Mouse (Mus musculus): ENCODE measurements at regions not wholly inside any gene's neighbourhood (a gene's known extent, or its start where the extent isn't known, plus 50 kb on each side); places are given as distances from the start of the nearest gene placed in this dataset.

- Histone ChIP-seq H3K4me2 (no peak overlapping the region), H3K27me3 (replicated peaks) (no peaks in the 10 kb centered on the region), H3K4me3 (no peak overlapping the region), H3K4me1 (peaks cover 31% of the 10 kb centered on the region), H3K36me3 (no peaks in the 10 kb centered on the region), H3K27ac (replicated peaks) (no peak overlapping the region), H3K9ac (no peak overlapping the region), H3K9me3 (no peaks in the 10 kb centered on the region)
- ATAC-seq (ENCODE audit: extremely low read depth, insufficient number of reproducible peaks, low FRiP score, low TSS enrichment) = no peak
- WGBS = 80% methylated on average over 7 of the region's 7 CpGs
Observed at GRCm38 (mm10) chr3:130903329-130903728, 173.1 kb upstream of the Rpl34 start.

DNA sequence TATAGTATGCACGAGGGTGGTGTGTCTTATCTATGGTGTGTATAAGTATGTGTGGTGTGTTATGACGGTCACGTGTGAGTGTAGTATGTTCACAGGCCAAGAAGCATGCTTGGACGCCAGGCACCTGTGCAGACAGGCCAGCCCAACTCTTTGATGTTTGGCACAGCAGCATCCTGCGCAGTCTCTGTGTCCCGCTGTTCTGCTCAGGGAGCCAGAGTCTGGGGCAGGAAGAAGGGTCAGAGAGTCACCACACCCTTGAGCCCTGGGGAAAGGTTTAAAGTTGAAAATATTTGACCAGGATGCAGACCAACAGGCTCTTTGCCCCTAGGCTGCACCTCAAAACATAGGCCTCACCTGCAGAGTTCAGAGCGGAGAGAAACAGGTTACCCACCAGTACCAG is 172.2 kb upstream of the Rpl34 start:
- peaks cover 31% of the 10 kb centered on the region for H3K4me1 ChIP-seq
- H3K4me2 ChIP-seq = no peak overlapping the region
- 79% methylated on average over 7 of the region's 7 CpGs for WGBS
- H3K9ac ChIP-seq = no peak overlapping the region
- H3K9me3 ChIP-seq = no peaks in the 10 kb centered on the region
- H3K27ac ChIP-seq (replicated peaks) = no peak overlapping the region
- H3K4me3 ChIP-seq = no peak overlapping the region
- ATAC-seq (ENCODE audit: extremely low read depth, insufficient number of reproducible peaks, low FRiP score, low TSS enrichment) = no peak
- no peaks in the 10 kb centered on the region for H3K36me3 ChIP-seq
- H3K27me3 ChIP-seq (replicated peaks) = no peaks in the 10 kb centered on the region

DNA sequence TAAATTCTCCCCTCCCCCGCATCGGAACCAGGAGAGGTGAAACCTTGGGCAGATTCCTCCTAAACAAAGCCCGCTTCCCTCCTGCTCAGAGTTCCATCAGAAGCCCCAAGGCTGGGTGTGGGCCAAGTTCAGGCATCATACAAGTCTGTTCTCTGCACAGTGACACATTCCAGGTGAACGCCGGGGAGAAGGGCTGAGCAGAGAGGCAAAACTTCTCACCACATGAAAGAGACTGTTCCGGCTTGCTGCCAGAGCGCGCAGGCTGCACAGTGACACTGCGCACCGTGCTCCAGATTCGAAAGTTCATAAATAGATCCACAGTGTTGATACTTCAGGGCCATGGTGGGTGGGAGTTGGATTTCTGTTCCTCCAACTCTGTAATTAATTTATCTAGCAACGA is 171.1 kb upstream of the Rpl34 start:
- Histone ChIP-seq H3K36me3 (no peaks in the 10 kb centered on the region), H3K9ac (0 out of 2 replicates have a peak overlapping the region, but pooled peaks have one; percentile 7), H3K4me1 (peaks cover 31% of the 10 kb centered on the region), H3K9me3 (no peaks in the 10 kb centered on the region), H3K27me3 (replicated peaks) (no peaks in the 10 kb centered on the region), H3K4me3 (no peak overlapping the region), H3K27ac (replicated peaks) (peak overlapping the region; percentile 71), H3K4me2 (peak overlapping the region; percentile 62)
- WGBS = 61% methylated on average over 12 of the region's 12 CpGs
- ATAC-seq (ENCODE audit: extremely low read depth, insufficient number of reproducible peaks, low FRiP score, low TSS enrichment) = peak; percentile 25; the same call in 1 of the 2 replicates

DNA sequence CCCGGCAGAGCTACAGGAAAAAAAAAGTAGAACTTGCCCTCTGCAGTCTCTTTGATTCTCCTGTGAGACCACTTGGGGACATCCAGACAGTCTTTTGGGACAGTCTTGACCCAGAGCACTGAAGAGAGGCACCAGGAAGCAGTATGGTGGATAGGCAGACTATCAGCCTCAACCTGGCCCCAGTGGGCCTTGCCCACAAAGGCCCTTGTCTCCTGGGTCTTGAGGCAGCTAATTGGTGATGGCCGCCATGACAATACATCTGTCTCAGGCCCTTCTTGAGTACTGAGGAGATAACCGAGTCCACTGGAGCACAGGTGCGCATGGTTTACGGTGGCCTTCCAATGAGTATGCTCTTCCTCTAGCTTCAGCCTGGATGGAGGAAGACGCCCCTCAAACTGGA is 170.6 kb upstream of the Rpl34 start:
- peaks cover 31% of the 10 kb centered on the region for H3K4me1 ChIP-seq
- WGBS = 66% methylated on average over 6 of the region's 6 CpGs
- H3K4me3 ChIP-seq = peak overlapping the region; percentile 32; the same call in 1 of the 2 replicates
- no peaks in the 10 kb centered on the region for H3K36me3 ChIP-seq
- H3K4me2 ChIP-seq = peak overlapping the region; percentile 62
- no peaks in the 10 kb centered on the region for H3K27me3 ChIP-seq (replicated peaks)
- no peak overlapping the region for H3K9ac ChIP-seq
- H3K27ac ChIP-seq (replicated peaks) = peak overlapping the region; percentile 71
- no peak for ATAC-seq (ENCODE audit: extremely low read depth, insufficient number of reproducible peaks, low FRiP score, low TSS enrichment)
- H3K9me3 ChIP-seq = no peaks in the 10 kb centered on the region

DNA sequence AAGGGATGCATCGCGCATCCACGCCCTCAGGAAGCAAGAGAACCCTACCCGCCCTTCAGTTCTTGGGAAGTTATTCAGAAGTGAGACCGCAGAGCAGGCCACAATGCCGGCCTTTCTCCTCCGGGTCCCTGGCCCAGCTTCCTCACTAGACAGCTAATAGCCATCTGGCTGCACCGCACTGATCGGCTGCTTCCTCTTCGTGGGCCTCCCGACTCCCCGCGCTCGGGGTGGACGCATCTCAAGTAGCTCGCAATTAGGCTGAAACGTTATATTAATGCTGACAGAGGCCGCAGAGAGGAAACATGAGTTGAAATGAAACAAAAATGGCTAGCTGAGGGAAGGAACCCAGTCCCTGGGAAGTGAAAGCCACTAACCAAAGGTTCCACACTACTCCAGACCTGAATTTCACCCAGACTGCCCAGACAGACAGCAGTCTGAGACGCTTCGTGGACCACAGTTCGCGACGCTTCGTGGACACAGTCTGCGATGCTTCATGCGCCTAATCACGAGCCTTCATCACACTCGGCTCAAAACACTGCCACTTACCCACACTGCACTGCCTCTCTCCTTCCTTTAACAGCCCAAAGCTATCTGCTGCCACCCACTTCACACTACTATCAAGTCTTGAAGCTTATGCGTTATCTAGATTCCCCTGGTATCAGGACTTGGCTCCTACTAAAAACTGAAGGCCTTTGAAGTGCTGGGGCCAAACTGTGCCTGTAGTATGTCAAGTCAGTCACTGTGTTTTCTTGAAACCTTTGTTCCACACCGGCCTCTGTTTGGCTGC is 170.0 kb upstream of the Rpl34 start:
- Histone ChIP-seq H3K27me3 (replicated peaks) (no peaks in the 10 kb centered on the region), H3K9ac (peak overlapping the region; percentile 59), H3K36me3 (no peaks in the 10 kb centered on the region), H3K27ac (replicated peaks) (peak overlapping the region; percentile 71), H3K9me3 (0 out of 2 replicates have a peak, but pooled peaks cover 3% of the 10 kb centered on the region), H3K4me2 (peak overlapping the region; percentile 62), H3K4me3 (peak overlapping the region; percentile 32), H3K4me1 (peaks cover 31% of the 10 kb centered on the region)
- ATAC-seq (ENCODE audit: extremely low read depth, insufficient number of reproducible peaks, low FRiP score, low TSS enrichment) = peak; percentile 28; the same call in 1 of the 2 replicates
- 35% methylated on average over 30 of the region's 30 CpGs for WGBS

DNA sequence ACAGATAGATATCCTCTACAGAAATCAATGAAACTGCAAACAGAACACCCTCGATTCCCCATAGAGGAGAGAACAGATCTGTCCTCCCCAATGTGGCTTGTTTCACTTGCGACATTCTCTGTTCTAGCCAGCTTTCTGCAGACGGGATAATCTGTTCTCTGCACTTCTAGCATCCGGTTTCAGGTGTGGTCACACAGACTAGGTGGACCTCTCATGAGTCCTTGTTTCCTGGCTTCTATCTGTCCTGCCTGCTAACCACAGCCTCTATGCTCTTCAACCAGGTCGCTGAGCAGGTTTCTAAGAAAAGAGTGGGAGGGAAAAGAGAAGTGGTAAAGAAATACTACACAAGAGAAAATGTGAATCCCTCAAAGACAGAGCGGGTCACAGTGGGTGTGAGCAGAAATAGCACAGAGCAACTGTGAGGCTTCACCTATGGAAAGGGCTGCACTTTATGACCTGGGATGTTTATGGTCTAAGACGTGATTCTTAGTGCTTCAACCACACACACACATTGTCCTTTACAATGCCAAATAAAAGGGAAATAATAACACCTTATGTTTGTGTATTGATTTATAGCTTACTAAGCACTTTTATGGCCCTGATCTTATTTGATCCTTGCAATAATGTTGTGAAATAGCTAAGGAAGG is 164.1 kb upstream of the Rpl34 start:
- Histone ChIP-seq H3K36me3 (no peaks in the 10 kb centered on the region), H3K27me3 (replicated peaks) (no peaks in the 10 kb centered on the region), H3K9me3 (peaks cover 3% of the 10 kb centered on the region; the same call in 1 of the 2 replicates), H3K4me2 (no peak overlapping the region), H3K27ac (replicated peaks) (no peak overlapping the region), H3K9ac (no peak overlapping the region), H3K4me3 (no peak overlapping the region), H3K4me1 (peaks cover 8% of the 10 kb centered on the region; the same call in 1 of the 2 replicates)
- no peak for ATAC-seq (ENCODE audit: extremely low read depth, insufficient number of reproducible peaks, low FRiP score, low TSS enrichment)
- WGBS = 67% methylated on average over 7 of the region's 7 CpGs

DNA sequence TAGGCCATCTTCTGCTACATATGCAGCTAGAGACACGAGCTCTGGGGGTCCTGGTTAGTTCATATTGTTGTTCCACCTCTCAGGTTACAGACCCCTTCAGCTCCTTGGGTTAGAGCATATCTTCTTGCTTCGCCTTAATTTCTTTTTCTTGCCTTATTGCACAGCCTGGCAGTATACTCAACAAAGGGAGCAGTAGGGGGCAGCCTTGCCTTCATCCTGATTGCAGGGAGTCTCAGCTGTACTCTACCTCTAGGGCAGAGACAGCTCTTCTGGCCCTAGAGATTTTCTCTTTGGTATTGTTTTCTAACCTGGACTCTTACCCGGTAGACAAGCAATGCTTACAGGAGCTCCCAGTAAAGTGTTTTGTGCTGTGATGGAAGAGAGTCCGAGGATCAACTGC is 161.1 kb upstream of the Rpl34 start:
- no peak overlapping the region for H3K9ac ChIP-seq
- H3K4me1 ChIP-seq = peaks cover 8% of the 10 kb centered on the region; the same call in 1 of the 2 replicates
- 82% methylated on average over 4 of the region's 4 CpGs for WGBS
- peaks cover 8% of the 10 kb centered on the region; the same call in 1 of the 2 replicates for H3K9me3 ChIP-seq
- no peak overlapping the region for H3K4me2 ChIP-seq
- no peak overlapping the region for H3K27ac ChIP-seq (replicated peaks)
- no peaks in the 10 kb centered on the region for H3K27me3 ChIP-seq (replicated peaks)
- no peak overlapping the region for H3K4me3 ChIP-seq
- no peak for ATAC-seq (ENCODE audit: extremely low read depth, insufficient number of reproducible peaks, low FRiP score, low TSS enrichment)
- no peaks in the 10 kb centered on the region for H3K36me3 ChIP-seq

DNA sequence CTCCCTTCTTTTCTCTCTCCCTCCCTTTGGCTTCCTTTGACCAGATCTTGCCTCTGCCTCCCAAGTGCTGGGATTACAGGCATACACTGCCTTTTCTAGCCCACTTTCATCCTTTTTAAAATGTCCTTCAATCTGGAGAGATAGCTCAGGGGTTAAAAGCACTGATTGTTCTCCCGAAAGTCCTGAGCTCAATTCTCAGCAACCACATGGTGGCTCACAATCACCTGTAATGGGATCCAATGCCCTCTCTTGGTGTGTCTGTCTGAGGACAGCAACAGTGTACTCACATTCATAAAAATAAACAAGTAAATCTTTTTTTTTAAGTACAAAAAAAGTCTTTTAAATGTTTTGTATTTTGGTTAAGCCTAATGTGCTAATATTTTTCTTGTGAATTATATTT is 158.4 kb upstream of the Rpl34 start:
- Histone ChIP-seq H3K36me3 (no peaks in the 10 kb centered on the region), H3K9me3 (peaks cover 5% of the 10 kb centered on the region; the same call in 1 of the 2 replicates), H3K4me2 (no peak overlapping the region), H3K27ac (replicated peaks) (no peak overlapping the region), H3K4me1 (peaks cover 8% of the 10 kb centered on the region; the same call in 1 of the 2 replicates), H3K9ac (no peak overlapping the region), H3K4me3 (no peak overlapping the region), H3K27me3 (replicated peaks) (no peaks in the 10 kb centered on the region)
- ATAC-seq (ENCODE audit: extremely low read depth, insufficient number of reproducible peaks, low FRiP score, low TSS enrichment) = no peak
- WGBS = 74% methylated on average over 1 of the region's 1 CpGs

DNA sequence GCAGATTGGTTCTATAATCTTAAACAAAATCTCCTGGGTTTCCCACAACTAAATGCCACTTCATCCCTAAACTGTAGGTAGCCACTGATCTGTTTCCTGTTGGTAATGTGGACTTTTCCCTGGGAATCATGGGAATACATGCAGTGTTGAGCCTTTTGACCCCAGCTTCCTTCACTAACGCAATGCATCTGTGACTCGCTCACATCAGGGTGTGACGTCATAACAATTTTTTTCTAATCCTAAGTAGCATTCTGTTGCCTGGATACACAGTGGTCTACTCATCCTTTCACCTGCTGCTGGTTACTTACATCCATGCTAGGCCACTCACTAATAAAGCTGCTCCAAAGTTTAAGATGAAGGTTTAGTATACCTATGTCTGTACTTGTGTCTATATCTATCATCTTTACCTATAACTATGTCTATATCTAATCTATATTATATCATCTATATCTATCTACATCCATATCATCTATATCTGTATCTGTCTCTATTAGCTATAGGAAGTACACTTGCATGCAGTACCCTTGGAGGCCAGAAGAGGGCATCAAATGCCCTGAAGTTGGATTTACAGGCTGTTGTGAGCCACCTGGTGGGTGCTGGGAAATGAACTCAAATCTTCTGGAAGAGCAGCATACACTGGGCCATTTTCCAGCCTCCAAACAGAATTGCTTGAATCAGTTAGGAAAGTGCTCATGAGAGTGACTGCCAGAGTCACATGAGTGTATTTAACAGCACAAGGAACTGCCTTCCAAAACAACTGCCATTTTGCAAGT is 157.5 kb upstream of the Rpl34 start:
- 77% methylated on average over 3 of the region's 3 CpGs for WGBS
- Histone ChIP-seq H3K27ac (replicated peaks) (no peak overlapping the region), H3K9ac (no peak overlapping the region), H3K36me3 (no peaks in the 10 kb centered on the region), H3K4me2 (no peak overlapping the region), H3K27me3 (replicated peaks) (no peaks in the 10 kb centered on the region), H3K4me3 (no peak overlapping the region), H3K9me3 (peaks cover 5% of the 10 kb centered on the region; the same call in 1 of the 2 replicates), H3K4me1 (peaks cover 8% of the 10 kb centered on the region; the same call in 1 of the 2 replicates)
- ATAC-seq (ENCODE audit: extremely low read depth, insufficient number of reproducible peaks, low FRiP score, low TSS enrichment) = no peak

DNA sequence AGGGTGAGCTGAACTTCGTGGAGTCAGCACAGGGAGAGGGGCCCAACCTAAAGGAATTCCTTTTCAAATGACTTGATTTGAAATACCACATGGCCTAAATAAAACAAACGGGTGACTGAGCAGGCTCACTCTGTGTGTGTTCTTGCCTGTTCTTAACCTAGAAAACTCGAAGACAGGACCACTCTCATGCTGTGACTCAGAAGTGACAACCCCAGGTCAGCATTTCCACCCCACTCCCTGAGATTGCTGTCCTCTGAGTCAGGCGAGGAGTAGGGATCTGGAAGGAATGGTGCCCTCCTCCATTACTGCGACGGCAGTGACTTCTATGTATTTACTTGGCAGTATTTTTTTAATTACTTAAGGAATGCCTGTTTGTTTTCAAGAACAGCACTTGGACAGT is 155.8 kb upstream of the Rpl34 start:
- no peak overlapping the region for H3K4me3 ChIP-seq
- H3K4me2 ChIP-seq = no peak overlapping the region
- ATAC-seq (ENCODE audit: extremely low read depth, insufficient number of reproducible peaks, low FRiP score, low TSS enrichment) = no peak
- 44% methylated on average over 6 of the region's 6 CpGs for WGBS
- H3K36me3 ChIP-seq = no peaks in the 10 kb centered on the region
- H3K9me3 ChIP-seq = 0 out of 2 replicates have a peak, but pooled peaks cover 5% of the 10 kb centered on the region
- no peaks in the 10 kb centered on the region for H3K27me3 ChIP-seq (replicated peaks)
- no peak overlapping the region for H3K9ac ChIP-seq
- H3K4me1 ChIP-seq = no peaks in the 10 kb centered on the region
- H3K27ac ChIP-seq (replicated peaks) = no peak overlapping the region

GRCm38 (mm10) chr3:130884393-130884792 is 154.2 kb upstream of the Rpl34 start:
- H3K9me3 ChIP-seq = 0 out of 2 replicates have a peak, but pooled peaks cover 5% of the 10 kb centered on the region
- H3K4me3 ChIP-seq = no peak overlapping the region
- no peak overlapping the region for H3K4me2 ChIP-seq
- H3K4me1 ChIP-seq = peaks cover 3% of the 10 kb centered on the region
- no peaks in the 10 kb centered on the region for H3K36me3 ChIP-seq
- no peak for ATAC-seq (ENCODE audit: extremely low read depth, insufficient number of reproducible peaks, low FRiP score, low TSS enrichment)
- no peaks in the 10 kb centered on the region for H3K27me3 ChIP-seq (replicated peaks)
- H3K27ac ChIP-seq (replicated peaks) = no peak overlapping the region
- no peak overlapping the region for H3K9ac ChIP-seq
- WGBS = 73% methylated on average over 9 of the region's 9 CpGs
